In the genomic region with DNA sequence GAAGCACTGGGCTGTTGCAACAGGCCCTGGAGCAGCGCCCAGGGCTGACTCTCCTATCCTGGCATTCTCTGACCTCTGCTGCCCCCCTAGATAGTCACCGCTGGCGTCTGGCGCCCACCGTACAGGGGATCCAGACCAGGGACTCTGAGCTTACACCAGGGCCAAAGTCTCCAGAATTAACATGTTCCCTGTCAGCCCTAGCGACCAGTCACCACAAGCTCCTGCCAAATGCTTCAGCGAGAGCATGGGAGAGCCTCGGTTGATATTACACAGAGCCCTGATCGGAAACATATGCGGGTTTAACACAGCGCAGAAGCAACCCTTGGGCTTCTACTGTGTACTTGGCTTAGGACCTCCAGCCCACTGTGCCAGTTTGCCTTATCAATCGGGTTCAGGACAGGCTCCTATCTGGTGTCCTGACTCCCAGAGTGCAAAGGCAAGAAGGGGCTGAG, we compare ENCODE assay signal across 8 mouse cellular contexts.
DNase-seq lines count a peak whose midpoint lies in the region; ATAC-seq and TF ChIP-seq lines count a peak whose summit lies in the region.
"Had no signal": no experiment of that assay in that cellular context is flagged by ENCODE, and none has a peak within 500 bp of the region (broad histone marks: within the 10 kb centered on the region; RNA-seq: fewer than 3 reads in every experiment).

No protein-coding gene starts in this region.

- no peaks in the 10 kb centered on the region for H3K27me3 ChIP-seq in limb, embryonic 12.5 days
- H3K27me3 ChIP-seq in stomach, postnatal 0 days (ENCODE audit: control insufficient read depth, insufficient read depth, low read length), result no peaks in the 10 kb centered on the region

- no peak overlapping the region for H3K4me2 ChIP-seq in limb, embryonic 12.5 days
- no peak overlapping the region for H3K4me2 ChIP-seq in stomach, postnatal 0 days (replicated peaks; ENCODE audit: low read depth)

- no peak overlapping the region for H3K4me3 ChIP-seq in limb, embryonic 12.5 days (replicated peaks)
- H3K4me3 ChIP-seq in stomach, postnatal 0 days (ENCODE audit: low read depth, low read length), result no peak overlapping the region

- peak; percentile 44; the same call in 1 of the 2 replicates for ATAC-seq in limb, embryonic 12.5 days (ENCODE audit: insufficient number of reproducible peaks, insufficient read depth, low FRiP score, low TSS enrichment, low read depth)
- peak; percentile 72 for ATAC-seq in stomach, postnatal 0 days (ENCODE audit: low FRiP score, low TSS enrichment)

- H3K27ac ChIP-seq in limb, embryonic 12.5 days, result peak overlapping the region; percentile 30
- H3K27ac ChIP-seq in stomach, postnatal 0 days (replicated peaks), result 0 out of 2 replicates have a peak overlapping the region, but pooled peaks have one; percentile 24
- H3K27ac ChIP-seq: macrophage had no signal

- WGBS in limb, embryonic 12.5 days, result 33% methylated on average over 12 of the region's 12 CpGs
- WGBS in stomach, postnatal 0 days, result 42% methylated on average over 12 of the region's 12 CpGs

- peaks cover 32% of the 10 kb centered on the region for H3K4me1 ChIP-seq in limb, embryonic 12.5 days (replicated peaks)
- H3K4me1 ChIP-seq in stomach, postnatal 0 days (replicated peaks; ENCODE audit: control insufficient read depth, insufficient read depth), result no peaks in the 10 kb centered on the region

- no peak for TF ChIP-seq EP300 in stomach, postnatal 0 days (optimal IDR thresholded peaks at IDR 0.05)

- H3K9ac ChIP-seq in limb, embryonic 12.5 days (replicated peaks), result no peak overlapping the region
- no peak overlapping the region for H3K9ac ChIP-seq in stomach, postnatal 0 days (ENCODE audit: low read length)

- no peaks in the 10 kb centered on the region for H3K9me3 ChIP-seq in limb, embryonic 12.5 days
- H3K9me3 ChIP-seq in stomach, postnatal 0 days (ENCODE audit: control insufficient read depth, low read length), result no peaks in the 10 kb centered on the region

- peaks cover 9% of the 10 kb centered on the region; the same call in 1 of the 2 replicates for H3K36me3 ChIP-seq in limb, embryonic 12.5 days
- H3K36me3 ChIP-seq in stomach, postnatal 0 days (ENCODE audit: control insufficient read depth, insufficient read depth, low read length), result no peaks in the 10 kb centered on the region

- DNase-seq in spleen, postnatal 36 days (ENCODE audit: low spot score in 2 of 2), result peak; percentile 25 to 37
- no peak for DNase-seq in spleen, adult 12 weeks (ENCODE audit: low spot score)
- peak; percentile 53 for DNase-seq in gastrocnemius, postnatal 25 days
- peak; percentile 20 for DNase-seq in stomach, postnatal 0 days (ENCODE audit: low spot score)
- no peak for DNase-seq in T-cell, adult 2 months (ENCODE audit: low spot score)
- DNase-seq in left cerebral cortex, adult 9 months (ENCODE audit: low spot score in 2 of 2), result no peak

- TF ChIP-seq CTCF in stomach, postnatal 0 days (IDR thresholded peaks at IDR 0.05; ENCODE audit: low read depth), result no peak

Comparison
In these comparisons a context has a peak if more than half of its experiments do, and no peak if none do; other contexts are left out.
1. DNase-seq: peak in spleen, postnatal 36 days (2 of 2), gastrocnemius, postnatal 25 days (single experiment) and stomach, postnatal 0 days (single experiment); none in spleen, adult 12 weeks (single experiment), T-cell, adult 2 months (single experiment) and left cerebral cortex, adult 9 months (0 of 2).